Mouse (Mus musculus): ENCODE measurements around the gene Wnt9a. TPM values are rescaled to one million over a fixed set of nuclear protein-coding genes. Genes with fewer than 3 reads are reported as not detected.
A peak's percentile ranks its signal among the peaks of the same experiment; 100 is the strongest.

Gene Wnt9a
- 1.6 and 1.8 TPM in 2 replicates for polyA plus RNA-seq (2015; fragmentation: Nextera tagmentation; extraction: Ambion mirVana)

GRCm38 (mm10) chr11:59306461-59307421 lies at the start of gene Wnt9a:
Wnt9a (plus strand) TSS chr11:59306928.
- peak within 1 kb of the TSS; percentile 65 for H3K4me3 ChIP-seq (ENCODE audit: low read length)
- H3K9me3 ChIP-seq (ENCODE audit: low read length): no peaks in the 10 kb centered on the region
- no peak within 1 kb of the TSS for H3K27ac ChIP-seq (ENCODE audit: low read length)
- peaks cover 38% of the 10 kb centered on the region for H3K4me1 ChIP-seq (ENCODE audit: insufficient read depth, low read length)
- peaks cover 53% of the 10 kb centered on the region for H3K27me3 ChIP-seq (ENCODE audit: insufficient read depth, low read length)
- no peaks in the 10 kb centered on the region for H3K36me3 ChIP-seq (ENCODE audit: insufficient read depth, low read length)
- peak within 1 kb of the TSS; percentile 97 for H3K4me2 ChIP-seq (replicated peaks; ENCODE audit: low read depth, low read length)
- peak within 1 kb of the TSS; percentile 68 for H3K9ac ChIP-seq (replicated peaks; ENCODE audit: low read length)
- peak; percentile 69 for ATAC-seq (ENCODE audit: low FRiP score, low TSS enrichment)
- WGBS: under 1% methylated on average over 81 of the region's 128 CpGs

GRCm38 (mm10) chr11:59259647-59260046 lies 47.1 kb upstream of the Wnt9a start:
- H3K4me3 ChIP-seq (ENCODE audit: low read length): no peak overlapping the region
- H3K4me1 ChIP-seq (ENCODE audit: insufficient read depth, low read length): peaks cover 4% of the 10 kb centered on the region; the same call in 1 of the 2 replicates
- 88% methylated on average over 7 of the region's 7 CpGs for WGBS
- H3K27ac ChIP-seq (ENCODE audit: low read length): no peak overlapping the region
- H3K4me2 ChIP-seq (replicated peaks; ENCODE audit: low read depth, low read length): no peak overlapping the region
- H3K9ac ChIP-seq (replicated peaks; ENCODE audit: low read length): no peak overlapping the region
- no peaks in the 10 kb centered on the region for H3K9me3 ChIP-seq (ENCODE audit: low read length)
- H3K36me3 ChIP-seq (ENCODE audit: insufficient read depth, low read length): no peaks in the 10 kb centered on the region
- ATAC-seq (ENCODE audit: low FRiP score, low TSS enrichment): no peak
- peaks cover 19% of the 10 kb centered on the region; the same call in 1 of the 2 replicates for H3K27me3 ChIP-seq (ENCODE audit: insufficient read depth, low read length)

- WGBS: 73% methylated on average over 10 of the region's 10 CpGs
- no peak for ATAC-seq (ENCODE audit: low FRiP score, low TSS enrichment)
Observed at GRCm38 (mm10) chr11:59260706-59261493, 45.8 kb upstream of the Wnt9a start.

GRCm38 (mm10) chr11:59262308-59262707 lies 44.4 kb upstream of the Wnt9a start:
- no peaks in the 10 kb centered on the region for H3K9me3 ChIP-seq (ENCODE audit: low read length)

More at GRCm38 (mm10) chr11:59260706-59261493, 45.8 kb upstream of the Wnt9a start:
- Histone ChIP-seq H3K4me2 (replicated peaks; ENCODE audit: low read depth, low read length) (no peak overlapping the region), H3K9ac (replicated peaks; ENCODE audit: low read length) (no peak overlapping the region), H3K9me3 (ENCODE audit: low read length) (no peaks in the 10 kb centered on the region), H3K4me1 (ENCODE audit: insufficient read depth, low read length) (peaks cover 4% of the 10 kb centered on the region; the same call in 1 of the 2 replicates), H3K27ac (ENCODE audit: low read length) (no peak overlapping the region), H3K4me3 (ENCODE audit: low read length) (no peak overlapping the region), H3K36me3 (ENCODE audit: insufficient read depth, low read length) (no peaks in the 10 kb centered on the region), H3K27me3 (ENCODE audit: insufficient read depth, low read length) (peaks cover 31% of the 10 kb centered on the region)

GRCm38 (mm10) chr11:59263870-59264563 lies 42.7 kb upstream of the Wnt9a start:
- Histone ChIP-seq H3K4me2 (replicated peaks; ENCODE audit: low read depth, low read length) (peak overlapping the region; percentile 76), H3K27ac (ENCODE audit: low read length) (no peak overlapping the region), H3K9me3 (ENCODE audit: low read length) (no peaks in the 10 kb centered on the region; the same call in 1 of the 2 replicates), H3K36me3 (ENCODE audit: insufficient read depth, low read length) (no peaks in the 10 kb centered on the region), H3K27me3 (ENCODE audit: insufficient read depth, low read length) (peaks cover 41% of the 10 kb centered on the region), H3K4me1 (ENCODE audit: insufficient read depth, low read length) (peaks cover 4% of the 10 kb centered on the region; the same call in 1 of the 2 replicates), H3K4me3 (ENCODE audit: low read length) (peak overlapping the region; percentile 54), H3K9ac (replicated peaks; ENCODE audit: low read length) (peak overlapping the region; percentile 65)
- under 1% methylated on average over 56 of the region's 56 CpGs for WGBS
- peak; percentile 90 for ATAC-seq (ENCODE audit: low FRiP score, low TSS enrichment)

More at GRCm38 (mm10) chr11:59262308-59262707, 44.4 kb upstream of the Wnt9a start:
- H3K4me2 ChIP-seq (replicated peaks; ENCODE audit: low read depth, low read length): no peak overlapping the region
- H3K9ac ChIP-seq (replicated peaks; ENCODE audit: low read length): no peak overlapping the region
- H3K36me3 ChIP-seq (ENCODE audit: insufficient read depth, low read length): no peaks in the 10 kb centered on the region
- ATAC-seq (ENCODE audit: low FRiP score, low TSS enrichment): no peak
- peaks cover 41% of the 10 kb centered on the region for H3K27me3 ChIP-seq (ENCODE audit: insufficient read depth, low read length)
- H3K4me3 ChIP-seq (ENCODE audit: low read length): no peak overlapping the region
- no peak overlapping the region for H3K27ac ChIP-seq (ENCODE audit: low read length)
- peaks cover 4% of the 10 kb centered on the region; the same call in 1 of the 2 replicates for H3K4me1 ChIP-seq (ENCODE audit: insufficient read depth, low read length)

- WGBS: 7% methylated on average over 8 of the region's 8 CpGs
- no peak overlapping the region for H3K27ac ChIP-seq (ENCODE audit: low read length)
- no peak for ATAC-seq (ENCODE audit: low FRiP score, low TSS enrichment)
Observed at GRCm38 (mm10) chr11:59264593-59264992, 42.1 kb upstream of the Wnt9a start.

GRCm38 (mm10) chr11:59265154-59265813 lies 41.4 kb upstream of the Wnt9a start:
- peaks cover 4% of the 10 kb centered on the region; the same call in 1 of the 2 replicates for H3K4me1 ChIP-seq (ENCODE audit: insufficient read depth, low read length)
- no peak overlapping the region for H3K4me3 ChIP-seq (ENCODE audit: low read length)
- H3K27ac ChIP-seq (ENCODE audit: low read length): no peak overlapping the region
- no peak for ATAC-seq (ENCODE audit: low FRiP score, low TSS enrichment)
- WGBS: 63% methylated on average over 8 of the region's 8 CpGs
- H3K4me2 ChIP-seq (replicated peaks; ENCODE audit: low read depth, low read length): no peak overlapping the region
- no peak overlapping the region for H3K9ac ChIP-seq (replicated peaks; ENCODE audit: low read length)
- peaks cover 41% of the 10 kb centered on the region for H3K27me3 ChIP-seq (ENCODE audit: insufficient read depth, low read length)
- no peaks in the 10 kb centered on the region; the same call in 1 of the 2 replicates for H3K9me3 ChIP-seq (ENCODE audit: low read length)
- H3K36me3 ChIP-seq (ENCODE audit: insufficient read depth, low read length): no peaks in the 10 kb centered on the region

More at GRCm38 (mm10) chr11:59264593-59264992, 42.1 kb upstream of the Wnt9a start:
- H3K9me3 ChIP-seq (ENCODE audit: low read length): no peaks in the 10 kb centered on the region; the same call in 1 of the 2 replicates
- H3K27me3 ChIP-seq (ENCODE audit: insufficient read depth, low read length): peaks cover 41% of the 10 kb centered on the region
- no peaks in the 10 kb centered on the region for H3K36me3 ChIP-seq (ENCODE audit: insufficient read depth, low read length)
- peak overlapping the region; percentile 65 for H3K9ac ChIP-seq (replicated peaks; ENCODE audit: low read length)
- peak overlapping the region; percentile 76 for H3K4me2 ChIP-seq (replicated peaks; ENCODE audit: low read depth, low read length)
- H3K4me1 ChIP-seq (ENCODE audit: insufficient read depth, low read length): peaks cover 4% of the 10 kb centered on the region; the same call in 1 of the 2 replicates
- peak overlapping the region; percentile 54 for H3K4me3 ChIP-seq (ENCODE audit: low read length)

- Histone ChIP-seq H3K4me2 (replicated peaks; ENCODE audit: low read depth, low read length) (no peak overlapping the region), H3K9me3 (ENCODE audit: low read length) (no peaks in the 10 kb centered on the region; the same call in 1 of the 2 replicates), H3K4me1 (ENCODE audit: insufficient read depth, low read length) (peaks cover 4% of the 10 kb centered on the region; the same call in 1 of the 2 replicates), H3K27ac (ENCODE audit: low read length) (no peak overlapping the region), H3K36me3 (ENCODE audit: insufficient read depth, low read length) (no peaks in the 10 kb centered on the region), H3K9ac (replicated peaks; ENCODE audit: low read length) (no peak overlapping the region), H3K4me3 (ENCODE audit: low read length) (no peak overlapping the region), H3K27me3 (ENCODE audit: insufficient read depth, low read length) (peaks cover 41% of the 10 kb centered on the region)
- ATAC-seq (ENCODE audit: low FRiP score, low TSS enrichment): no peak
- 38% methylated on average over 6 of the region's 6 CpGs for WGBS
Observed at GRCm38 (mm10) chr11:59266727-59267126, 40.0 kb upstream of the Wnt9a start.

All from kidney, embryonic 16.5 days (tissue).